Mouse (Mus musculus) heart, adult 8-10 months (tissue): ENCODE results near the gene Dcaf12. TPM values are rescaled to one million over a fixed set of nuclear protein-coding genes. Genes with fewer than 3 reads are reported as not detected.

ENCODE experiments used
- DNase-seq: peaks from one replicate; pipeline ENCODE4 v3.0.0; 2022; ENCODE audit warnings: low spot score
- total RNA-seq, 4 experiments: library from RNA; stranded (reverse); gene quantifications; 2 replicates each; pipeline ENCODE4 v1.2.4; 2022

Gene Dcaf12
- total RNA-seq, 4 experiments from 2014 or later: 22.9 to 35.5 (median 27.7) TPM

GRCm38 (mm10) chr4:41245408-41245807 is 69.3 kb downstream of the Dcaf12 start:
- no peak for DNase-seq

Other genes with a start within 250 kb of the Dcaf12 start
- gene Aqp3, start 216.7 kb downstream of the Dcaf12 start, total RNA-seq: not detected
- gene Nol6, start 190.4 kb downstream of the Dcaf12 start, total RNA-seq: 10 to 100 TPM; 17.5 to 20.6 (median 18.8) TPM
- 100 to 1,000 TPM; 124 to 155 (median 142) TPM for gene Ube2r2, start 179.1 kb downstream of the Dcaf12 start, total RNA-seq
- 10 to 100 TPM; 52.5 to 65.4 (median 57.5) TPM for gene Ubap2, start 39.7 kb downstream of the Dcaf12 start, total RNA-seq
- 10 to 100 TPM; 31.8 to 37.4 (median 33.7) TPM for gene Ubap1, start 34.1 kb upstream of the Dcaf12 start, total RNA-seq
- under 1 TPM; 0.22 to 0.63 (median 0.43) TPM for gene Kif24, start 150.0 kb upstream of the Dcaf12 start, total RNA-seq
- gene Nudt2, start 150.3 kb upstream of the Dcaf12 start, total RNA-seq: 10 to 100 TPM; 32.9 to 48.6 (median 39.2) TPM
- gene AI464131, start 188.2 kb upstream of the Dcaf12 start, total RNA-seq: 10 to 100 TPM; 12.6 to 16.0 (median 13.7) TPM
- gene 1110017D15Rik, start 202.4 kb upstream of the Dcaf12 start, total RNA-seq: under 1 TPM in 1 of 4 experiments, not detected in 3; 0.41 TPM